Mouse (Mus musculus) naive thymus-derived CD4-positive, alpha-beta T cell, adult 2 months (primary cell): ENCODE results near the gene Lztr1.
A peak's percentile ranks its signal among the peaks of the same experiment; 100 is the strongest.

Experiments used
- DNase-seq: peaks from one replicate; pipeline ENCODE4 v3.0.0-alpha.2; 2011; ENCODE audit warnings: low read depth

Gene Lztr1

DNA sequence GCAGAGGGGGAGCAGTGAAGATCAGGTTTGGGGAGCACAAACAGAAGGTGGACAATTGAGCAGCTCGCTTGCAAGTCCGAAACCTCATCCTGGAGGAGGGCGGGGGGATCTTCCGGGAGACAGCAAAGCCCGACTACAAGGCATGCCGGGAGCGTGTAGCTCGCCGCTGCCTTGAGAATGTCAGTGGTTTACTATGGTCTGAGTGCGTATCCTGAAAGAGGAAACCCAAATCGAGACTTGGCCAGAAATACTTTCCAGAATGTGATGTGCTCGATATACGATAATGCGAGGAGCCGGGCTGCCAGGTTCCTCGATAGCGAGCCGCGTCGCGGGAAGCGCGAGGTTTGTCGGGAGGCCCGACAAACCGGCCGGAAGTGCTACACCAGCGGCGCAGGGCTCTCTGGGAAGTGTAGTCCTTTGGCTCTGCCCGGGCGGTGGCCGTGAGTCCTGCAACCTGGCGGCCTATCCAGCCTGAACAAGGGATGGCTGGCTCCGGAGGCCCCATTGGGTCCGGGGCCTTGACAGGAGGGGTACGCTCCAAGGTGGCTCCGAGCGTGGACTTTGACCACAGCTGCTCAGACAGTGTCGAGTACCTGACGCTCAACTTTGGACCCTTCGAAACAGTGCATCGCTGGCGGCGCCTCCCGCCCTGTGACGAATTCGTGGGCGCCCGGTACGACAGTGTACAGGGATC, at the start of gene Lztr1:
Gene Lztr1 (plus strand): TSS at position 143 of the 694 bp plus-strand sequence.
- DNase-seq = peak; percentile 88

DNA sequence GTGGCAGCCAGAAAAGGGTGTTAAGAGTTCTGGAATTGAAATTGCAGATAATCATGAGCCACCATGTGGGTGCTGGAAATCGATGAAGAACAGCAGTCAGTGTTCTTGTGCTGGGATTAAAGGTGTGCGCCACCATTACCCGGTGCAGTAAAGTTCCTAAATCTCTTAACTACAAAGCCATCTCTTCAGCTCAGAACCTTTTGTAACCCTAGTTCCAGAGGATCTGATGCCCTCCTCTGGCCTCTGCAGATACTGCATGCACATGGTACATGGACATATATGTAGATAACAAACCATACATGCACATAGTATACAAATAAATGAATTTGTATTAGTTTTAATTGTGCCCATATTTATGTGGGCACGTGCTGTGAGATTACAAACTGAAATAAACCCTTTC, 48.2 kb upstream of the Lztr1 start:
- DNase-seq = peak; percentile 71

DNA sequence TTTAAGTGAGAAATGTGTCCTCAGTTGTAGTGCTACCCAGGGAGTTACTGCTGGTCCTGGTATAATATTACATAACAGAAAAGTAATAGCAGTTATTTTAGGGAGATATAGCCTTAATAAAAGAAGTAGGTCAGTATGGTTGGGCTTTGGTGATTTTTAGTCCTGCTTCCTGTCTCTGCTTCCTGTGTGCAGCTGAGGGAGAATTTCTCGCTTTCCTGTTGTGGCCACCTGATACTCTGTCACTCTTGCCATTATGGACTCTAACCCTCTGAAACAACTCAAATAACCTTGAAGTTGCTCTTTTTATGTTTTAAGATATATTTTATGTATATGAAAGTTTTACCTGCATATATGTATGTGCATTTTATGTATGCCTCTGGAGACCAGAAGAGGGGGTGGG, 46.9 kb upstream of the Lztr1 start:
- no peak for DNase-seq

DNA sequence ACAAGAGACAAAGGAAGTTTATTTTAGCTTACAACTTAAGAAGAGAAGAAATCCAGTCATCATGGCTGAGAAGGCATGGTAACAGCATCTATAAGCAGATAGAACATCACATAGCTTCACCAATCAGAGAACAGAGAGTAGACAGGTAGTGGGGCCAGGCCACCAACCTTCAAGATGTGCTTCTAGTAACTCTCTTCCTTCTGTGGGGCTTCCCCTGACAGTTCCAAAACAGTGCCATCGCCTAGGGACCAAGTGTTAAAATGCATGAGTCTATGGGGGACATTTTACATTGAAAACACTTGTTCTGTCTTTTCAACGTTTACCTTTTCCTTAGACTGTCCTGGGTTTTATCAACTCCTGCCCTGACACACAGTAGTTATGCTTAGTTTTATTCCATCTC, 45.3 kb upstream of the Lztr1 start:
- no peak for DNase-seq

DNA sequence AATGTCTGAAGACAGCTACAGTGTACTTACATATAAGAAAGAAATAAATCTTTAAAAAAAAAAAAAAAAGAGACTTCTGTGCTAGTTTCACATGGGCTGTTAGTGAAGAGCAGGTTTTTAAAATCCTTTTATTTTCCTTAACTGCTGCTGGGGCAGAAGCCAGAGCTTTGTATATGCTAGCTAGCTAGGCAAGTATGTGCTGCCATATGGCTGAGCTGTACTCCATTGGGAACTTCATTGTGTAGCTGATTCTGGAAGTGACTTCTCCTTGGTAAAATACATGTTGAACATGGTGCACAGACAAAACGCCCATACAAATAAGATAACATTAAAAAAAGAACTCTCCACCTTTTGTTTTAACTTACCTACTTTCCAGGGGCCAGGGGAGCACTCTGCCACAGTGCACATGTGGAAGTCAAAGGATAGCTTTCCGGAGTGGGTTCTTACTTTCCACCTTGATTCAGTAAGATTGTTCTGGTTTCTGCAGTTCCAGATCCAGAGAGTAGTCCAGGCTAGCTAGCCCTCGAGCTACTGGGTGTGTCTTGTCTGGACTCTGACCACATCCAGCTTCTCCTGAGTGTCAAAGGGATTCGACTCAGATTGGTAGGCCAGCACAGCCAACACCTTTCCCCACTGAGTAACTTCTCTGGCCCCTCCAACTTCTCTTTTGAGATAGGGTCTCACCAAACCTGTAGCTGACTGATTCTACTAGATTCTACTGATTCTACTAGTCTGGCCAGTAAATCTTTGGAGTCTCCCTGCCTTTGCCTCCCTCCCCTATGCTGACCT, 41.4 kb upstream of the Lztr1 start:
- DNase-seq = no peak

DNA sequence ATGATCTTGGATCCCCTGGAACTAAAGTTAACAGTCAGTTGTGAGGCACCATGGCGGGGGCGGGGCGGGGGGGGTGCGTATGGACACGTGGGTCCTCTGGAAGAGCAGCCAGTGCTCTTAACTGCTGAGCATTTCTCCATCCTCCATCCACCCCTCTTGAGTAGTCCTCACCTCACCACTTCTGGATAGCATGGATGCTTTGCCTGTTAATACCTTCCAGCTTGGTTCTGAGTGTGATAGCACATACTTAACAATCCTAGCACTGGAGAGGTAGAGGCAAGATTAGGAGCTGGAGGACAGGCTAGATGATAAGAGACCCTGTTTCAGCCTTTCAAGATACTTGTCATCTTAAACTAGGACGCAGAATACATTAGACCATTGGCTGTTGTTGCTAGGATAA, 36.0 kb upstream of the Lztr1 start:
- no peak for DNase-seq

DNA sequence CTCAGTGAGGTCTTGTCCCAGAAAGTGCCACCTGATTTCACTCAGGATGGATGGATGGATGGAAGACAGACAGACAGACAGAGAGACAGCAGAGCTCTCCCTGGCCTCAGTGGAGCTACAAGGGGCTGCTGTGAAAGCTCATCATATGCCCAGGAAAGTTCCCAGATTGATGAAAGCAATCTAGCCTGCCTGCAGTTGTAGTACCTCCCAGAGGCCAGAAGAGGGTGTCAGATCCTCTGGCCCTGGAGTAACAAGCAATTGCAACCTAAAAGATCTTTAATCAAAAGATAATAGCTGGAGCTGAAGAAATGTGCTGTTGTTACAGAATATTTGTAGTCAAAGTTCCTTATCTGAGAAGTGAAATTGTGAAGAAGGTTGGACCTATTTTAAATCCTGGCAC, 34.4 kb upstream of the Lztr1 start:
- DNase-seq = peak; percentile 60

DNA sequence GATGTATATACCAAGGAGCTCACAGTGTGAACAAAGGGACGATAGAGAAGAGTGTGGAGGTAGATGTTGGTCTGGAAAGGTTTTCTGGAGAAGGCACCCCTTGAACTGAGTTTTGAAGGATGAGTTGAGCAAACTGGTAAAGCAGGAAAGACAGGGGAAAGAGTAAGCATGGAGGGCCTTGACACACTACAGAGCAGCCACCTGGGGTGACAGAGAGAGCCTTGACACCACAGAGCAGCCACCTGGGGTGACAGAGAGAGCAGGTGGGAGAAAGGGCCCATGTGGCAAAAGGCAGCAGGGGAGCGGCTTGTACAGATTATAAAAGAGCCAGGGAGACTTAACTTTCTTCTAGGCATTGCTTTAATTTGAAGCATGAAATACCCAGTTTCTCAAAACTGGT, 33.7 kb upstream of the Lztr1 start:
- no peak for DNase-seq

DNA sequence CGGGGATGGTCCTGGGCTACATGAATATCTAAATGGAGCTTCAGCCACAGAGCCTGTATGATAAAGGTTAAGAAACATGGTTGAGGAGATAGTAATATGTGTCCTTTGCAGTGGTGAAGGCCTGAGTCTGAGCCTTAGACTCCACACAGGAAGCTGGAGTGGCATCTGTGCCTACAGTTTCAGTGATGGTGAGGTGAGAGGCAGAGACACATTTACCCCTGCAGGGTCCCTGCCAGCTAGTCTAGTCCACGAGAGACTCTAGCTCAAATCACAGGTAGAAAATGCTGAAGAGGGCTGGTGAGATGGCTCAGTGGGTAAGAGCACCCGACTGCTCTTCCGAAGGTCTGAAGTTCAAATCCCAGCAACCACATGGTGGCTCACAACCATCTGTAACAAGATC, 33.2 kb upstream of the Lztr1 start:
- DNase-seq = no peak

DNA sequence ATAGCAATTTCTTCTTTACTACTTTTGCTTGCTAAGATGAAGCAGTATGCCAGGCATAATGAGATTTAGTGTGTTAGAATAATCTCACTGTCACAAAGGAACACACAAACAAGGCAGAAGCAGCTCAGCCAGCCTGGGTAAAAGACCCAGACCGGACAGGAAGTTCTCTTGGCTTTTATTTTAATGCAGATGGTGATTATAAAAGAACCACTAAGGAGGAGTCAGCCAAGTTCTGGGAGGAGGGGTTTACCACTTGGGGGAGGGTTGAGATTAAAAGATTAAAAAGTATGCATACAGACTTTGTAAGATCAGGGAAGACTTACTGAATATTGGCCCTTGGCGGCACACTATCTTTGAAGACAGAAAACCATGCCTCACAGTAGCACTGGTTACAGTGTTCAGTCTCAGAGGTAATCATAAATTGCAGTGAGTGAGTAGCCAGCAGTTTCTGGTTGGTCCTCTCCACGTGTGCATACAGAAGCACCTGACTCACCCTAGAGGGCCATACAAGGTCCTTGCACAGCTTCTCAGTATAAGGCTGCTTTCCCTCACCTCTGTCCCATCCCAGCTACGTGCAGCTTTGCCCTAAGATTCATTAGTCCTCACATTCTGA, 30.1 kb upstream of the Lztr1 start:
- no peak for DNase-seq

DNA sequence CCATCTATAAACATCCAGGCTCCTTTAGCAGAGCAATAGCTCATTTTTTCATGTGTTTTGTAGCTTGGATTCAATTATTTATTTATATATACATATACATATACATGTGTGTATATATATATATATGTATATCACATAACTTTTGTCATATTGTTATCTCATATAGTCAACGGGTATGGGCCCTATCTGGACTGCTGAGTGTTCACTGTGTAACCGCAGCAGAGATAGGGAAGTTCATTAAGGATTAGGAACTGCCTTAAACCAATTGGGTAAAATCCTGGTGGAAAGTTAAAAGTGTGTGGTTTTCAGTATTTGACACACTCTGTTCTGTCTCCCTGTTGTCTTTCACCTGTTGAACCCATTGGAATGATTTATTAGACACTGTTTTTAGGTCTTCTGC, 27.0 kb upstream of the Lztr1 start:
- no peak for DNase-seq

DNA sequence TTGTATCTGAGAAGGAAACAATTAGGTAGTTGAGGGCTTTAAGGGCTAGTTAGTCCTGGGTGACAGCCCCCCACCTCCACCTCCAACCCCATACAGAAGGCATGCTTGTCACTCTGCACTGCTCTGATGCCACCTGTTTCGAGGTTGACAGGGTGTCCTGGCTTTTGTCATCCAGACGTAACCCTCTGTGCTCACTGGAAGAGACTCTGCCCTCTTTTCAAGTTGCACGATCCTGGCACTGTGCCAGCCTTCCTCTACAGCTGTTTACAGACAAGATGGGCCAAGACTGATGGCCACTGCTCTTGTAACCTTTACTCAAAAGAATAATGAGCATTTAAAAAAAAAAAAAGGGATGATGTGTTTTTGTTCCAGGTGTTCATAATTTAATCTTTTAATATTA, 22.0 kb upstream of the Lztr1 start:
- no peak for DNase-seq

DNA sequence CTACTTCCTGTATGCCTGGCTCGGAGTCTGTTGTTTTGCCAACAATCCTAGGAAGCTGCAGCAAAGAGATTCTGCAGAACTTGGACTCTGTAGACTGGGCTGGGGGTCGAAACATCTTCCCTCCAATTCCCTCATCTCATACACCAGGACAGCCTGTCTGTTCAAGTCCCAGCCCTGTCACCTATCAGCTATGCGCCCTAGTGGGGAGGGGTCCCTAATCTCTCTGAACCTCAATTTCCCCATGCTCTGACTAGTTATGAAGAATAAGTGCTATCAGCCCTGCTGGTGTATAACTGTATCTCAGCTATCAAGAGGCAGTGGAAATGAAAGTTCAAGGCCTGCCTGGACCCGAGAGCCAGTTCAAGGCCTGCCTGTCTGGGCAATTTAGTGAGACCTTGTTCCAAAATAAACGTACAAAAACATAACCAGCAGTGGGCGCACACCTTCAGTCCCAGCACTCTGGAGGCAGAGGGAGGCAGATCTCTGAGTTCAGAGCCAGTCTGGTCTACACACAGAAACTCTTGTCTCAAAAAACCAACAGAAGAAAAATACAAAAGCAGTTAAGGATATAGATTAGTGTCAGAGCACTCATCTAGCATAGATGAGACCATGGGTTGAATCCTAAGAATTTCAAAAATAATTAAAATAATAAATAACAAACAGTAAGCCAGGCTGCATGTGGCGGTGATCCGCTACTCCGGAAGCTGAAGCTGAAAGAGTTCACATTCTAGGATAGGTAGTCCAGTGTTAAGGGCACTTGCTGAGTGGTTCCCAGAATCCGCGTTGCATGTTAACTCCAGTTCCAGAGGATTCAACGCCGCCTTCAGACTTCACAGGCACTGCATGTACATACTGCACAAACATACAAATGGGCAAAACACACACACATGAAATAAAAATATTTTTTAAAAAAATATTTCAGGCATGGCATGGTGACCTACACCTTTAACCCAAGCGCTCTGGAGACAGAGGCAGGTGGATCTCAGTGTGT, 19.7 kb upstream of the Lztr1 start:
- peak; percentile 30 for DNase-seq

DNA sequence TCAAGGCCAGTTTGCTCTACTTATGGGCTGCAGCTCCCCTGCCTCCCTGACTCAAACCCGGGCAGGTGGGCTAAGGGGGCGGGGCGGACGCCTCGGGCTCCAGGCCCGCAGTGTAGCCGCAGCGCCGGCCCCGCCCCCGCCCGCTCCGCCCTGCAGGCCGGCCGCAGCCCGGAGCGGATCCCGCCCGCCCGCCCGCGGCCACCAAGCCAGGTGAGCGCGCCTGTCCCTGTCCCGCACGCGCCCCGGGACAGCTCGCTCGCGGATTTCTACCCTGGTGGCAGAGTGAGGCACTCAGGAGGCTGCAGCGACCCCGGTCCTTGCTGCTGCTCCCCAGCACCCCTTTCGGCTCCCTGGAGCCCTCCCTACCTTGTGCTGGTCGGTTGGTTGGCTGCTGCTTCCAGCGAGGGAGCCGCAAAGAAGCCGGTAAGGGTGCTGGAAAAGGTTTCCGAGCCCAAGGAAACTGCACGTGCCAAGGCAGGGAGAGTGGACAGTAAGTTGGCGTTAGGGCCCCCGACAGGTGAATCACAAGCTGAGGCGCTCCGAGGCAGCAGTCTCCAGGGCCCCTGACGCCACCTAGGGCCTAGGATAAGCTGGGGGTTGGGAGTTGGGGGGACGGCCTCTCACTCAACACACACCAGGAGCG, 18.9 kb upstream of the Lztr1 start, which contains the start of gene Aifm3:
Gene Aifm3 (plus strand): TSS at position 143 of the 643 bp plus-strand sequence.
- no peak for DNase-seq

DNA sequence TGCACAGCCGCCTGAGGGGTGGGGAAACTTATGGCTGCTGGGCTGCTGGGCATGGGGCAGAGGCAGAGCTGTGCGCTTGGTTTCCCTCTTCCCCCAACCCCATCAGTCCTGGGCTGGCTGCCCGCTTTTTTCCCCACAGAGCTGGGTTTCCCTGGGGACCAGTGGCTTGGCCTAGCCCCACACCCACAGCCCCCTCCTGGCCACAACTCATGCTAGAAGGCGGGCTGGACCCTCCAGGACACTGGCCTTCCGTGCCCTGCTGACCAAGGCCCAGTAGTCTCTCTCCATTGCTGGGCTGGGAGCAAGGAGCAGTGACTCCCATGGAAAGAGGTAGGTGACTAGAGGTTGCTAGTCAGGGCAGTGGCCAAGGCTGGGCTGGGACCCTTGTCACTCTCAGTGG, 17.3 kb upstream of the Lztr1 start:
- DNase-seq = no peak

DNA sequence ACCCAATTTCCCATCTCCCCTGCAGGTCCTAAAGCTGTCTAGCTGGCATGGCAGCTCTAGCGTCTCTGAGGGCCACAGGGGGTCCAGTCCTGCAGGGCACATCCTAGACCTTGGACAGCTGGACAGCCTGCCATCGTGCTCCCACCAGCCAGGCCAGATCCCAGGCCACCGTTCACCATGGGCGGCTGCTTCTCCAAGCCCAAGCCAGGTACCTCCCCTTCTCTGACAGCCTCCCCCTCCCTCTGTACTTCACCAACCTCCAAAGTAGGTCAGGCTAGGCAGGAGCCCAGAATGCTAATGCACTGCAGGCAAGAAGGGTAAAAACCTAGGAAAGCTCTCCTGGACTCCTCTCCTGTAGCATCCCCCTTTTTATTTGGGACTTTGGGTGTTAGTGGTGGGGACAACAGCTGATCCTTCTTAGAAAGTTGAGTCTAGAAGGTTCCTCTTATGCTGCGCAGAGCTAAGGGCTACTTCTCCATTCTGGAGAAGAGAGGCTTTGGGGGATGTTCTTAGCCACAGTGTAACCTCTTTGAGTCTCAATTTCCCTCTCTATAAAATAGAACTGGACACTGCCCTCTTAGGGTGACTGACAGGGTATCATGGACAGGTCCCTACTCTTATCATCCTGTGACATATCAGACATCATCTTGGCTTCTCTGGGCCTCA, 16.5 kb upstream of the Lztr1 start:
- no peak for DNase-seq

DNA sequence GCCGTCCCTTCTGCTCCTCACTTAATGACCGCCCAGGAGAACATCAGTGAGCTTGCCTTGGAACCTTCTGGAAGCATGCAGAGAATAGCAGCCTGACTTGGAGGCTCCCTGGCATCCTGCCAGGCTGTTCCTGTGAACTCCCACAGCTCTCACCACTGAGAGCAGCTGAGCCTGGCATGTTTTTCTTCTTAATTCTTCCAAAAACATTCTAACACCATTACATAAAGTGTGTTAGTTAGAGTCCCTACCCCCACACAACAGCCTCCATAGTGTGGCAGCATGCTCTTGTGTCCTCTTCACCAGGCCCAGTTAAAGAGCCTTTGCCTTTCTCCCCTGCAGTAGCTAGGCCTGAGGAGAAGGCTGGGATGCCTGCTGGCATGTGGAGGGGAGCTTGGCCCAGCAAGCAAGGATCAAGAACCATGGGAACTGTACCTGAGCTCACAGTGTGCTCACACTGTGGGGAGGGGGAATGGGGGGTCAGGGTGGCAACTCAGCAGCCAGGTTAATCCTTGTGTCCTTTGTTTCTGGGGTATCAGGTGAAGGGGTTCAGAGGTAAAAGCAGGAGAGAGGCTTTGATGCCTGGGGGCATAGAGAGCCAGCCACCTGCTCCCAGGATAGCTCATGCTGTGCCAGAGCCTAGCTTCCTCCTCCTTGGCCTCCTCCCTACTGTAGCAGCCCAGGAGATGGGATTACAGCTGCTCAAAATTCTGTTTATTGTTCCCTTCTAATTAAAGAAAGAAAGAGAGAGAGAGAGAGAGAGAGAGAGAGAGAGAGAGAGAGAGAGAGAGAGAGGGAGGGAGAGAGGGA, 11.8 kb upstream of the Lztr1 start:
- DNase-seq = no peak

DNA sequence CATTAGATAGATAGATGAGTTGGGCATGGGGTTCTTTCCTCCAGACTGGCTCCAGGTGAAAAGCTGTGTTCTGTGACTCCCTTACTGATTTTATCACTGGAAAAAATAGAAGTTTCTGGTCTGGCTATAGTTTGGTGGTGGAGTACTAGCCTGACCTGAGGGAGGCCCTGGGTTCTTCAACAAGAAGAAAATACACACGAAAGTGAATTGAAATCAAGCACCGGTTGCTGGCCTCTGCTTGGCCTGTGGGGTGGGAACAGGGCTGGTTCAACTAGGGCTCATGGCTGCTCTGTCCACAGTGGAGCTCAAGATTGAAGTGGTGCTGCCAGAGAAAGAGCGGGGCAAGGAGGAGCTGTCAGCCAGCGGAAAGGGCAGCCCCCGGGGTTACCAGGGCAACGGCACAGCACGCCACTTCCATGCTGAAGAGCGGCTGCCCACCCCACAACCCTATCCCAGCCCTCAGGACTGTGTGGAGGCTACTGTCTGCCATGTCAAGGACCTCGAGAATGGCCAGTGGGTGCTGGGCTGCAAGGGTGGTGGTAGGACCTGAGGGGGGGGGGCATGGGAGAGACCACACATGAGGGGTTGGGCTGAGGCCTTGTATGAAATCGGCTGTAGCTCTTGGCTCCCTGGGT, 9.1 kb upstream of the Lztr1 start:
- DNase-seq = no peak

DNA sequence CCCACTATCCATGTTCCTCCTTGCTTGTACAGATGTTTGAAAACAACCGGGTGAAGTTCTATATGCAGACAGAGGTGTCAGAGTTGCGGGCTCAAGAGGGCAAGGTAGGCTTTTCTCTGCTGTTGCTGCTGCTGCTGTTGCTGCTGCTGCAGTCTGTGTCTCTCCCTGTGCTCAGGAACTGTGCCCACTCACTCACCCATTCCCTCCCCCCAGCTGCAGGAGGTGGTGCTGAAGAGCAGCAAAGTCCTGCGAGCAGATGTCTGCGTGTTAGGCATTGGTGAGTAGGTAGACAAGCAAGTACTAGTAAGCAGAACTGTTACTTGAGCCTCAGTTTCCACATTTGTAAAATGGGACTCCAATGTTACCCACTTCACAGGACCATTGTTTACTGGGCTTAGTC, 5.8 kb upstream of the Lztr1 start:
- no peak for DNase-seq
